Mouse (Mus musculus) testis, adult 2 months (tissue): ENCODE data around the gene Susd6.

ENCODE experiments used
- CTCF ChIP-seq: fragments of 200-500 bp; IDR thresholded peaks from 2 replicates; pipeline ENCODE4 v1.5.1; 2012; ENCODE audit warnings: low read depth, mild to moderate bottlenecking, inconsistent platforms, low read length, moderate library complexity; ENCODE audit not compliant: control insufficient read depth, insufficient read depth, insufficient replicate concordance
- POLR2A ChIP-seq: fragments of 200-500 bp; IDR thresholded peaks from 2 replicates; pipeline ENCODE4 v1.6.1; 2012; ENCODE audit warnings: low read depth, mild to moderate bottlenecking, inconsistent platforms, low read length, moderate library complexity; ENCODE audit not compliant: control insufficient read depth

- TF ChIP-seq CTCF (no peak), POLR2A (no peak; the same call in 1 of the 2 replicates)
Measured at GRCm38 (mm10) chr12:80924205-80924604, 133.9 kb downstream of the Susd6 start.
